Mouse (Mus musculus) liver, adult 2 months (tissue): ENCODE data around the gene Kiss1r. TPM values are rescaled to one million over a fixed set of nuclear protein-coding genes. Genes with fewer than 3 reads are reported as not detected.

Experiments
- DNase-seq: peaks from one replicate; pipeline ENCODE4 v3.0.0-alpha.2; 2011; ENCODE audit warnings: low read depth, low spot score; ENCODE audit errors: extremely low read depth
- H3K27ac ChIP-seq: fragments of 200-500 bp; replicated peaks from 2 replicates; pipeline ENCODE4 v1.5.1; 2012; ENCODE audit warnings: low read depth, mild to moderate bottlenecking, control low read depth, inconsistent platforms, low read length; ENCODE audit not compliant: insufficient read depth
- H3K27me3 ChIP-seq: fragments of 200-500 bp; 2 replicates; pipeline ENCODE4 v1.6.1; 2012; ENCODE audit warnings: mild to moderate bottlenecking, moderate library complexity, low read length, inconsistent platforms; ENCODE audit not compliant: control insufficient read depth, insufficient read depth
- H3K36me3 ChIP-seq: fragments of 200-500 bp; 2 replicates; pipeline ENCODE4 v1.6.1; 2012; ENCODE audit warnings: low read length, inconsistent platforms; ENCODE audit not compliant: control insufficient read depth, insufficient read depth
- H3K4me1 ChIP-seq: fragments of 200-500 bp; 2 replicates; pipeline ENCODE4 v1.6.1; 2011; ENCODE audit warnings: low read length; ENCODE audit not compliant: control insufficient read depth, insufficient read depth
- H3K4me3 ChIP-seq: fragments of 200-500 bp; 2 replicates; pipeline ENCODE4 v1.5.1; 2011; ENCODE audit warnings: low read depth, mild to moderate bottlenecking, control low read depth, low read length, moderate library complexity; ENCODE audit not compliant: insufficient read depth
- H3K79me2 ChIP-seq: fragments of 200-500 bp; 2 replicates; pipeline ENCODE4 v1.6.1; 2012; ENCODE audit warnings: inconsistent platforms, mild to moderate bottlenecking, low read length, moderate library complexity; ENCODE audit not compliant: control insufficient read depth, insufficient read depth
- H3K9ac ChIP-seq: fragments of 200-500 bp; 2 replicates; pipeline ENCODE4 v1.6.1; 2012; ENCODE audit warnings: low read depth, mild to moderate bottlenecking, control low read depth, inconsistent platforms, low read length
- CTCF ChIP-seq: fragments of 200-500 bp; IDR thresholded peaks from 2 replicates; pipeline ENCODE4 v1.5.1; 2011; ENCODE audit warnings: low read depth, low read length, control low read depth
- POLR2A ChIP-seq: fragments of 200-500 bp; IDR thresholded peaks from 2 replicates; pipeline ENCODE4 v1.6.1; 2011; ENCODE audit warnings: low read length, control low read depth; ENCODE audit not compliant: insufficient read depth; ENCODE audit errors: extremely low read depth
- WGBS: fragments of 180-500 bp; shearing (Covaris S2); methylation state at CpG from one replicate; pipeline ENCODE4 v1.1.7; 2018; 5-methylcytosine and 5-hydroxymethylcytosine counted together
- polyA plus RNA-seq: library from polyadenylated mRNA; depleted of rRNA; stranded (reverse); fragments of >200 nt; gene quantifications from 2 replicates; pipeline ENCODE4 v1.2.3, GENCODE M21; 2012
- total RNA-seq: library from RNA; depleted of rRNA; stranded (reverse); fragments of >200 nt; gene quantifications from 2 replicates; pipeline ENCODE4 v1.2.3, GENCODE M21; 2014

The Kiss1r gene
- total and polyA plus RNA-seq, 2 experiments: 0.18 to 1.5 TPM

DNA sequence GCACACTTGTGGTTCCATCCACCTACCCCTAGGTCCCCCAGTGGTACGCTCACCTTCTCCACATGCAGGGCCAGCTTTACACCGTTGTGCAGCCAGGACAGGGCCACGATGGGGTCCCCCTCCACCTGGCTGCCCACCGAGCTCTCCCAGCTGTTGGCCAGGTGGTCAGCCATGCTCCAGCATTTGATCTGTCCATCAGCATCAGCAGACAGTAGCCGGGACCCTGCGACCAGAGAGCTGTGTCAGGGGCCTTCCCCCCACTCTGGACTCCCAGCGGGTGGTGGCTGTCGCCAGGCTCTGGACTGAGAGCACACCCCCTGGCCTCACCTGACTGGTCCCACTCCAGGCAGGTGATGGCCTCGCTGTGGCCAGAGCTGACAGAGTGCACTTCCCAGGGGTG is 10.1 kb upstream of the Kiss1r start:
- H3K36me3 ChIP-seq: no peaks in the 10 kb centered on the region
- H3K4me1 ChIP-seq: no peaks in the 10 kb centered on the region
- no peak overlapping the region for H3K4me3 ChIP-seq
- no peak overlapping the region for H3K9ac ChIP-seq
- no peak for DNase-seq
- no peak for TF ChIP-seq POLR2A
- no peak for TF ChIP-seq CTCF
- no peaks in the 10 kb centered on the region for H3K27me3 ChIP-seq
- H3K79me2 ChIP-seq: no peaks in the 10 kb centered on the region
- no peak overlapping the region for H3K27ac ChIP-seq
- WGBS: 98% methylated on average over 9 of the region's 9 CpGs

DNA sequence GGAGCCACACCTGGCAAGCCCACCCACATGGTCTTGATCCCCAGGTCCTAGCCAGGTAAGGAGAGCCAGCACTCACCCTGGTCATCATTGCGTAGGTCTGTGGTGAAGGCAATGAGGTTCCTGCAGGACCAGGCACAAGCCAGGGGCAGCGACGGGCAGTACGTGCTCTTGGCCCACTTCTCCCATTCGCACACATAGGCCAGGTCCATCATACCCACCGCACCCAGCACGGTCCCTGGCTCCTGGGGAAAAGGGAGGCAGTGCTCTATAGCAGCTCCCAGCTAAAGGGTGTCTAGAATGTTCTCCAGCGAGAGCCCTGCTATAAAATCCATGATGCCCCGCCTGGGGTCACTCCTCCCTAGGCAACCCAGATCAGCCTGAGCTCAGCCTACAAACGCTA is 9.4 kb upstream of the Kiss1r start:
- Histone ChIP-seq H3K4me3 (no peak overlapping the region), H3K4me1 (no peaks in the 10 kb centered on the region), H3K36me3 (no peaks in the 10 kb centered on the region), H3K27me3 (no peaks in the 10 kb centered on the region), H3K9ac (no peak overlapping the region), H3K27ac (no peak overlapping the region), H3K79me2 (no peaks in the 10 kb centered on the region)
- DNase-seq: no peak
- 95% methylated on average over 10 of the region's 10 CpGs for WGBS
- TF ChIP-seq CTCF (no peak), POLR2A (no peak)

DNA sequence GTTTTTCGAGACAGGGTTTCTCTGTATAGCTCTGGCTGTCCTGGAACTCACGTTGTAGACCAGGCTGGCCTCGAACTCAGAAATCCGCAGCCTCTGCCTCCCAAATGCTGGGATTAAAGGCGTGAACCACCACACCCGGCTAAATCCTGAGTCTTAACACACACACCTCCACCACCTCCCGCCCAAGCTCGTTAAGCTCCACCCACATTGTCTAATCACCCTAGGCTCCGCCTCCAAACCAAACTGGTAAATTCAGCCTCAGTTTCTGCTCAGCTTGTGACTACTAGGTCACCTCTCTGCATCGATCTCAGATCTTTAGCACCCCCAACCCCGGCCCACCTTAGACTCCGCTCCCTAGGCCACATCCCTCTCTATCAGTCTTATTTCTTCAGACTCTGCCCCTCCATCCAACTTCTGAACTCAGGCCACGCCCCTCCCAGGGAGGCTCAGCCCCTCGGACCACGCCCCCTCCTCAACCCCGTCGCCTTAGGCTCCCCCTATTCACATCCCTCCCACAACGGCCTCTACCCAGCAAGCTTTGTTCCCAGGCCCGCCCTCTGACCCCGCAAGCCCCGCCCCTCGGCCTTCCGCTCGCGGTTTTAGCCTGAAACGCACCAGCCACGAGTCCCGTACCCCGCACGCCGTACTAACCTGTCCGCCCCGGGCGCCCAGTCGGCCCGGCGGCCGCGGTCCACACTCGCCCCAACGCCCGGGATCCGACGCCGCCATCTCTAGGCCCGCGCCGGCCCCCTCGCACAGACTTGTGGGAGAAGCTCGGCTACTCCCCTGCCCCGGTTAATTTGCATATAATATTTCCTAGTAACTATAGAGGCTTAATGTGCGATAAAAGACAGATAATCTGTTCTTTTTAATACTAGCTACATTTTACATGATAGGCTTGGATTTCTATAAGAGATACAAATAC is 8.3 kb upstream of the Kiss1r start, which contains the start of gene Med16:
Med16 (minus strand) TSS at position 757 of the 925 bp plus-strand sequence.
- no peaks in the 10 kb centered on the region for H3K36me3 ChIP-seq
- H3K27ac ChIP-seq: peak within 1 kb of the TSS; percentile 98
- DNase-seq: peak; percentile 89
- H3K79me2 ChIP-seq: no peaks in the 10 kb centered on the region
- H3K4me1 ChIP-seq: no peaks in the 10 kb centered on the region
- H3K27me3 ChIP-seq: no peaks in the 10 kb centered on the region
- TF ChIP-seq CTCF: no peak
- TF ChIP-seq POLR2A: 0 out of 2 replicates have a peak, but pooled peaks have one; percentile 30
- H3K9ac ChIP-seq: peak within 1 kb of the TSS; percentile 98
- H3K4me3 ChIP-seq: peak within 1 kb of the TSS; percentile 92
- 2% methylated on average over 51 of the region's 52 CpGs for WGBS

DNA sequence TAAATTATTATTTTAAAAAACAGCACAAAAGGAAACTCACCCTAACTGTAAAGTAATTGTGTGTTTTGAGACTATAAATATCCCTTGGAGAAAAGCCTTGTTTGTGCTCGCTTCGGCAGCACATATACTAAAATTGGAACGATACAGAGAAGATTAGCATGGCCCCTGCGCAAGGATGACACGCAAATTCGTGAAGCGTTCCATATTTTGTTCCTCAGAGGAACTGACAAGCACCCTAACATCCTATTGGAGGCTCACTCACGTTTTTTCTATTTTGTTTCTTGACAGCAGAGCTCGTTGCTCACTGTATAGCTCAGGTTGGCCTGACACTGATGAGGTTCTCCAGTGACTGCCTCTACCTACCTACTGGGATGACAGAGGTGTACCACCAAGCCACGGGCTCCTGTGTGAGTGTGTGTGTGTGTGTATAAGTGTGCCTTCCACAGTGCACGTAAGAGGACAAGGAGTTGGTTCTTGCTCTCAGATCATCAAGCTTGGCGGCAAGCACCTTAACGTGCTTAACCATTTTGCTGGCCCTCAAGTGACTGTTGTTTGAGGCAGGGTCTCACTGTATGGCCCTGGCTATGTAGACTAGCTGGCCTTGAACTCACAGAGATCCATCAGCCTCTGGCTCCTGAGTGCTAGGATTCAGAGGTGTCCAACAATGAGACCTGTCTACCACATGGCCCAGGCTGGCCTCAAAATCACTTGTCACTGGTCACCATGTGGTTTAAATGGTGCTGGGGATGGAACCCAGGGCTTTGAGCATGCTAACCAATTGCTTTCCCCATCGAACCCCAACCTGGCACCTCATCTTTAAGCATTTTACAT is 7.5 kb upstream of the Kiss1r start:
- Histone ChIP-seq H3K27ac (0 out of 2 replicates have a peak overlapping the region, but pooled peaks have one; percentile 3), H3K79me2 (no peaks in the 10 kb centered on the region), H3K36me3 (no peaks in the 10 kb centered on the region), H3K4me3 (no peak overlapping the region; the same call in 1 of the 2 replicates), H3K9ac (no peak overlapping the region), H3K27me3 (no peaks in the 10 kb centered on the region), H3K4me1 (no peaks in the 10 kb centered on the region)
- WGBS: 27% methylated on average over 14 of the region's 14 CpGs
- DNase-seq: peak; percentile 77
- TF ChIP-seq POLR2A (no peak), CTCF (no peak)

DNA sequence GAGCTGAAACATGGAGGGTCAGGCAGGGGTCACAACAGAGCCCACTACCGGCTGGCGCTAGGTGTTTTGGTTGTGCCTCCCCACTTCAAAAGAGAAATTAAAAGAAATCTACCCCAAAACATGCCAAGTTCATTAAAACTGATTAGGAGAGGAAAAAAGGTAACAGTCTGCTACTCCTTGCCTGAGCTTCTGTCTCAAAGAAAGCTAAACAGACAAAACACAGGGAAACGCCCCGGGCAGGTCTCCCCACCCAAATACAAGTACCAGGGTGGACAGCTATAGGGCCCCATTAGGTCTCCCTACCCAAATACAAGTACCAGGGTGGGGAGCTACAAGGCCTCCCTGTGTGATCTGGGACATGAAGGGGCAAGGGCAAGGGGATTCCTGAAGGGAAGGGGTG is 6.2 kb upstream of the Kiss1r start, which contains the start of gene Gm26602:
Gm26602 (plus strand) TSS at position 301 of the 400 bp plus-strand sequence.
- Histone ChIP-seq H3K27ac (no peak within 1 kb of the TSS), H3K79me2 (no peaks in the 10 kb centered on the region), H3K27me3 (no peaks in the 10 kb centered on the region), H3K36me3 (no peaks in the 10 kb centered on the region), H3K4me1 (no peaks in the 10 kb centered on the region), H3K9ac (no peak within 1 kb of the TSS), H3K4me3 (no peak within 1 kb of the TSS)
- no peak for TF ChIP-seq POLR2A
- no peak for TF ChIP-seq CTCF
- 93% methylated on average over 4 of the region's 4 CpGs for WGBS
- no peak for DNase-seq
